Mouse (Mus musculus): ENCODE measurements around the gene Thbs3.

GRCm38 (mm10) chr3:89245688-89246171 is 30.8 kb downstream of the Thbs3 start, which contains the start of gene Krtcap2:
- no peak for TF ChIP-seq GATA1 (IDR thresholded peaks at IDR 0.05; ENCODE audit: borderline replicate concordance, low read length)
- no peak for TF ChIP-seq FLI1 (IDR thresholded peaks at IDR 0.05; ENCODE audit: low read length)
